Mouse (Mus musculus): ENCODE measurements around the gene Alg9. TPM values are rescaled to one million over a fixed set of nuclear protein-coding genes. Genes with fewer than 3 reads are reported as not detected.

The Alg9 gene
- polyA plus RNA-seq, 2 experiments = 33.2 to 35.9 TPM

DNA sequence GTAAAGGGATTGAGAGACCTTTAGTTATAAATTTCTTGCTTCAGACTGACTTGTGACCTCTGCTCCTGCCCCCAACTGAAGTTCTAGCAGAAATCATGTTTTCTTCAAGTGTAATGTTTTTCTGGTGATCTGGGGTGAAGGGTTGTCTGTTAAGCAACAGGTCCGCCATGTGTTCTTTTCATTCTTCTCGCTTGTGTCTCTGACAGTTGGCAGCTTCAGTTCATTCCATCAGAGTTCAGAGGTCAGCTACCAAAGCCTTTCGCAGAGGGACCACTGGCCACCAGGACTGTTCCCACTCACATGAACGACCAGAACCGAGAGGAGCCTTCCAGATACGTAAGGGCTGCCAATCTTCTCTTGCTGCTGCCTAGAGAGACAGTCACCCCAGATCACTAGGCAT, 33.7 kb downstream of the Alg9 start:
- Histone ChIP-seq H3K27me3 (ENCODE audit: control insufficient read depth, insufficient read depth, low read length) (no peaks in the 10 kb centered on the region), H3K9ac (ENCODE audit: low read depth, low read length, severe bottlenecking) (no peak overlapping the region), H3K4me2 (replicated peaks; ENCODE audit: low read depth, low read length, severe bottlenecking) (no peak overlapping the region), H3K27ac (replicated peaks; ENCODE audit: low read depth, low read length) (no peak overlapping the region), H3K36me3 (ENCODE audit: control insufficient read depth, insufficient read depth, low read length) (peaks cover 73% of the 10 kb centered on the region), H3K4me1 (ENCODE audit: control insufficient read depth, insufficient read depth, low read length) (no peaks in the 10 kb centered on the region), H3K9me3 (ENCODE audit: control insufficient read depth, low read length) (no peaks in the 10 kb centered on the region), H3K4me3 (replicated peaks; ENCODE audit: low read length) (no peak overlapping the region)
- no peak for TF ChIP-seq POLR2A (IDR thresholded peaks at IDR 0.05; ENCODE audit: borderline replicate concordance, extremely low read depth, insufficient read depth, insufficient read length)
- DNase-seq (ENCODE audit: low spot score) = no peak
- WGBS = 90% methylated on average over 6 of the region's 6 CpGs
- no peak for ATAC-seq (ENCODE audit: low FRiP score, low read depth)

DNA sequence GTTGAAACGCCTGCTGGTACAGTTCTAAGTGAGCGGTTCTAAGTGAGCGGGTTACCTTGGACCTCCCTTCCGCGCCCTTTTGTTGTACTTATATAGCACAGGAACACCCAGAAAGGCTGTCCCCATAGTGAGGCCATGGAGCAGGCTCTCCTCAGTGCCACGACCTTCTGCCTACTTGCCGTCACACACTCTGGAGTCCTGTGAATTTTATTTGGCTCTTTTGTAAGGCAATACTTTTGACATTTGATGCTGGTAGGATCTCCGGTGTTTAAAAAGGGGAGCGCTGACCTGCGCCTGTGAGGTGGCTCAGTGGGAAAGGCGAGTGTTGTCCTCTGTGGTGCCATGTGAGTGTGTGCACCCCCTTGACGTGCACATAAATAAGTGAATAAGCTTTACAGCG, 34.3 kb downstream of the Alg9 start:
- 79% methylated on average over 13 of the region's 13 CpGs for WGBS
- no peaks in the 10 kb centered on the region for H3K9me3 ChIP-seq (ENCODE audit: control insufficient read depth, low read length)
- H3K4me1 ChIP-seq (ENCODE audit: control insufficient read depth, insufficient read depth, low read length) = no peaks in the 10 kb centered on the region
- H3K36me3 ChIP-seq (ENCODE audit: control insufficient read depth, insufficient read depth, low read length) = peaks cover 73% of the 10 kb centered on the region
- no peak for TF ChIP-seq POLR2A (IDR thresholded peaks at IDR 0.05; ENCODE audit: borderline replicate concordance, extremely low read depth, insufficient read depth, insufficient read length)
- H3K4me2 ChIP-seq (replicated peaks; ENCODE audit: low read depth, low read length, severe bottlenecking) = no peak overlapping the region
- ATAC-seq (ENCODE audit: low FRiP score, low read depth) (no peak), DNase-seq (ENCODE audit: low spot score) (no peak)
- H3K4me3 ChIP-seq (replicated peaks; ENCODE audit: low read length) = no peak overlapping the region
- no peak overlapping the region for H3K9ac ChIP-seq (ENCODE audit: low read depth, low read length, severe bottlenecking)
- no peaks in the 10 kb centered on the region for H3K27me3 ChIP-seq (ENCODE audit: control insufficient read depth, insufficient read depth, low read length)
- no peak overlapping the region for H3K27ac ChIP-seq (replicated peaks; ENCODE audit: low read depth, low read length)

DNA sequence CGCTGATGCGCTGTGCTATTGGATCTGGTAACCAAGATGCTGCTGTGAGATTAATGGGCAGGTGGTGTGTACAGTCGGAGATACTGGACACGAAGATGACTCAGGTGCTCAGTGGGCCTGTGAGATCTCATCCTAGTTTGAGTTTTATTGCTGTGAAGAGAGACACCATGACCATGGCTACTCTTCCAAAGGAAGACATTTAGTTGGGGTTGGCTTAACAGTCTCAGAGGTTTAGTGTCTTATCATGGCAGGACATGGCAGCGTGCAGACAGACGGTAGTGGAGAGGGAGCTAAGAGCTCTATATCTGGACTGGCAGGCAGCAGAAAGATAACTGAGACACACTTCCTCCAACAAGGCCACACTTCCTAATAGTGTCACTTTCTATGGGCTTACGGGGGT, 36.4 kb downstream of the Alg9 start:
- H3K27me3 ChIP-seq (ENCODE audit: control insufficient read depth, insufficient read depth, low read length) = no peaks in the 10 kb centered on the region
- no peaks in the 10 kb centered on the region for H3K4me1 ChIP-seq (ENCODE audit: control insufficient read depth, insufficient read depth, low read length)
- no peak overlapping the region for H3K27ac ChIP-seq (replicated peaks; ENCODE audit: low read depth, low read length)
- TF ChIP-seq POLR2A (IDR thresholded peaks at IDR 0.05; ENCODE audit: borderline replicate concordance, extremely low read depth, insufficient read depth, insufficient read length) = no peak
- WGBS = 92% methylated on average over 7 of the region's 7 CpGs
- H3K4me2 ChIP-seq (replicated peaks; ENCODE audit: low read depth, low read length, severe bottlenecking) = no peak overlapping the region
- DNase-seq (ENCODE audit: low spot score) (no peak), ATAC-seq (ENCODE audit: low FRiP score, low read depth) (no peak)
- H3K36me3 ChIP-seq (ENCODE audit: control insufficient read depth, insufficient read depth, low read length) = peaks cover 56% of the 10 kb centered on the region
- no peak overlapping the region for H3K4me3 ChIP-seq (replicated peaks; ENCODE audit: low read length)
- no peak overlapping the region for H3K9ac ChIP-seq (ENCODE audit: low read depth, low read length, severe bottlenecking)
- H3K9me3 ChIP-seq (ENCODE audit: control insufficient read depth, low read length) = no peaks in the 10 kb centered on the region

DNA sequence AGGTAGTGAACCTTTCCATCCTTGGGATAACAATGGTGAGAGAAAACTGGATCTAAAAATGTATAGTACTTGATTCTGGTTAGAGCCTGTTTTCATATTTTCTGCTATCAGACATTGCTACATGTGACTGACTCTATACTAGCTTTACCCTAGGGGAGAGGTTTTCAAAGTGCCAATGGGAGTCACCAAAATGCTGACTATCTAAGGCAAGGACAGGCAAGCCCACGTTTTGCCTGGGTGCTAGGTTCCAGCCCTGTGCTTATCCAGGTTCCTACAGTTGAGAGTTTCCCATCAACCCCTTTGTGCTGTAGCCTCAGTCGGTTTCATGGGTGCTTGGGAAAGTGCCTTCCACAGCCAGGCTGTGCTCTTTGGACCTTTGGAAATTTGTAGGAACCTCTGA, 36.9 kb downstream of the Alg9 start:
- 92% methylated on average over 2 of the region's 2 CpGs for WGBS
- no peak overlapping the region for H3K27ac ChIP-seq (replicated peaks; ENCODE audit: low read depth, low read length)
- H3K36me3 ChIP-seq (ENCODE audit: control insufficient read depth, insufficient read depth, low read length) = peaks cover 56% of the 10 kb centered on the region
- ATAC-seq (ENCODE audit: low FRiP score, low read depth) = no peak
- no peak for DNase-seq (ENCODE audit: low spot score)
- no peak overlapping the region for H3K4me3 ChIP-seq (replicated peaks; ENCODE audit: low read length)
- TF ChIP-seq POLR2A (IDR thresholded peaks at IDR 0.05; ENCODE audit: borderline replicate concordance, extremely low read depth, insufficient read depth, insufficient read length) = no peak
- H3K4me2 ChIP-seq (replicated peaks; ENCODE audit: low read depth, low read length, severe bottlenecking) = no peak overlapping the region
- no peak overlapping the region for H3K9ac ChIP-seq (ENCODE audit: low read depth, low read length, severe bottlenecking)
- H3K4me1 ChIP-seq (ENCODE audit: control insufficient read depth, insufficient read depth, low read length) = no peaks in the 10 kb centered on the region
- no peaks in the 10 kb centered on the region for H3K27me3 ChIP-seq (ENCODE audit: control insufficient read depth, insufficient read depth, low read length)
- H3K9me3 ChIP-seq (ENCODE audit: control insufficient read depth, low read length) = no peaks in the 10 kb centered on the region

DNA sequence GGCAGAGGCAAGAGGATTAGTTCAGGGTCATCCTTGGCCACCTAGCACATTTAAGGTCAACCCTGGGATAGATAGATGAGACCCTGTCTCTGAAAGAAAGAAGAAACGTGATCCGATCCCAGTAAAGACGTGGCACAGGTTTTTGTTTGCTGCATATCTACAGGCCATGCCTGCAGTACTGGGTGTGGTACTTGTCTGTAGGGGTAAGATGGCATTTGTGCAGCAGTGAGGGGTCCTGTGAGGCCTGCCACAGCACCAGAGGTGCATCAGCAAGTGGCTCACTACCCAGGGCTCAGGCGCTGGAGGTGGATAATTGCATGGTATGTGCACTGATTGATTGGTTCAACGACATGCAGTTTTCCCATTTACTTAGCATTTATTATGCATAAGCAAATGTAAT, 39.0 kb downstream of the Alg9 start:
- Histone ChIP-seq H3K27me3 (ENCODE audit: control insufficient read depth, insufficient read depth, low read length) (no peaks in the 10 kb centered on the region), H3K27ac (replicated peaks; ENCODE audit: low read depth, low read length) (no peak overlapping the region), H3K36me3 (ENCODE audit: control insufficient read depth, insufficient read depth, low read length) (peaks cover 52% of the 10 kb centered on the region), H3K4me1 (ENCODE audit: control insufficient read depth, insufficient read depth, low read length) (no peaks in the 10 kb centered on the region), H3K9me3 (ENCODE audit: control insufficient read depth, low read length) (no peaks in the 10 kb centered on the region), H3K9ac (ENCODE audit: low read depth, low read length, severe bottlenecking) (no peak overlapping the region), H3K4me3 (replicated peaks; ENCODE audit: low read length) (no peak overlapping the region), H3K4me2 (replicated peaks; ENCODE audit: low read depth, low read length, severe bottlenecking) (no peak overlapping the region)
- 95% methylated on average over 5 of the region's 5 CpGs for WGBS
- no peak for ATAC-seq (ENCODE audit: low FRiP score, low read depth)
- no peak for DNase-seq (ENCODE audit: low spot score)
- TF ChIP-seq POLR2A (IDR thresholded peaks at IDR 0.05; ENCODE audit: borderline replicate concordance, extremely low read depth, insufficient read depth, insufficient read length) = no peak

DNA sequence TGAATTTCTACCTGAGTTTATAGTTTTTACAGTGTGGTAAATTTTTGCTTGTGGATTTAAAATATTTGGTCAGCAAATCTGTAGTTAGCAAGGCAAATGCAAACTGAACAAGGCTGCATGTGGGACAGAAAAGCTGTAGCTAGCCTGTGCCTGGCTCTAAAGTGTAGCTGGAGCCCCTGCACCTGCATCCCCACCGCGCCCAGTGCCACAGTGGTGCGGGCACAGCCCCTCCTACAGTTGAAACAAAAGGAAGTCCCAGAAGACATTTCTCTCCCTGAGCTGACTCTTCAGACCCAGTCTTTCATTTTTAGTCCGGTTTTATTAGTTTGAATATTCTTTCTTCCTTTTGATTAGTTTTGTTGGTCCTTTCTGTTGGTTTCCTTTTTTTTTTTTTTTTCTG, 40.8 kb downstream of the Alg9 start:
- Histone ChIP-seq H3K4me3 (replicated peaks; ENCODE audit: low read length) (no peak overlapping the region), H3K4me2 (replicated peaks; ENCODE audit: low read depth, low read length, severe bottlenecking) (no peak overlapping the region), H3K27me3 (ENCODE audit: control insufficient read depth, insufficient read depth, low read length) (no peaks in the 10 kb centered on the region), H3K9me3 (ENCODE audit: control insufficient read depth, low read length) (no peaks in the 10 kb centered on the region), H3K36me3 (ENCODE audit: control insufficient read depth, insufficient read depth, low read length) (peaks cover 42% of the 10 kb centered on the region), H3K4me1 (ENCODE audit: control insufficient read depth, insufficient read depth, low read length) (no peaks in the 10 kb centered on the region), H3K27ac (replicated peaks; ENCODE audit: low read depth, low read length) (no peak overlapping the region), H3K9ac (ENCODE audit: low read depth, low read length, severe bottlenecking) (no peak overlapping the region)
- no peak for TF ChIP-seq POLR2A (IDR thresholded peaks at IDR 0.05; ENCODE audit: borderline replicate concordance, extremely low read depth, insufficient read depth, insufficient read length)
- DNase-seq (ENCODE audit: low spot score) (no peak), ATAC-seq (ENCODE audit: low FRiP score, low read depth) (no peak)
- WGBS = 91% methylated on average over 4 of the region's 4 CpGs
